Mouse (Mus musculus) erythroblast, embryonic 14.5 days (primary cell): ENCODE measurements around the gene Gtf3c2.

ENCODE experiments used
- GATA1 ChIP-seq: IDR thresholded peaks from 2 replicates; pipeline ENCODE4 v1.6.1; 2012; ENCODE audit warnings: low read length, inconsistent platforms, mixed read lengths
- TAL1 ChIP-seq: IDR thresholded peaks from 3 replicates; pipeline ENCODE4 v1.6.1; 2012; ENCODE audit warnings: low read length, inconsistent platforms, mixed read lengths

DNA sequence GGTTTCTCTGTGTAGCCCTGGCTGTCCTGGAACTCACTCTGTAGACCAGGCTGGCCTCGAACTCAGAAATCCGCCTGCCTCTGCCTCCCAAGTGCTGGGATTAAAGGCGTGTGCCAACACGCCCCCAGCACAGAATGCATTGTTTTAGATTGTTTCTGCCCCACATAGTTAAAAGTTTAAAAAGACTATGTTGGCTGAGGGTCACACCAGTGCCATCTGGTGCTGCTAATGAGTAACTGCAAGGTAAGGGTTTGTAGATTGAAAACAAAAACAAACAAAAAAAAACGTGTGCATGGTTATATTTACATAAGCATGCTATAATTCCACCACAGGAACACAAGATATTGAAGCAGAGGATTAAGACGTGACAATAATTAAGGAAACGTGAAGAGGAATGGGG is 69.2 kb downstream of the Gtf3c2 start:
- TF ChIP-seq TAL1 = no peak
- no peak for TF ChIP-seq GATA1
